Mouse (Mus musculus) neural tube, embryonic 12.5 days (tissue): ENCODE measurements at regions not wholly inside any gene's neighbourhood (a gene's known extent, or its start where the extent isn't known, plus 50 kb on each side); places are given as distances from the start of the nearest gene placed in this dataset.

Source experiments
- ATAC-seq: fragments of 200-750 bp; cut with Nextera tagmentation; 2 replicates; pipeline ENCODE4 v1.8.0; 2017; ENCODE audit warnings: low read depth, mild to moderate bottlenecking, moderate TSS enrichment, moderate library complexity; ENCODE audit not compliant: low FRiP score
- H3K27ac ChIP-seq: fragments of 300-500 bp; sonication (generic); 2 replicates; pipeline ENCODE4 v1.5.1; 2016
- H3K27me3 ChIP-seq: fragments of 300-500 bp; sonication (generic); replicated peaks from 2 replicates; pipeline ENCODE4 v1.6.1; 2016; ENCODE audit warnings: mild to moderate bottlenecking
- H3K36me3 ChIP-seq: fragments of 300-500 bp; sonication (generic); 2 replicates; pipeline ENCODE4 v1.6.1; 2016; ENCODE audit warnings: mild to moderate bottlenecking
- H3K4me1 ChIP-seq: fragments of 300-500 bp; sonication (generic); 2 replicates; pipeline ENCODE4 v1.6.1; 2016
- H3K4me2 ChIP-seq: fragments of 300-500 bp; sonication (generic); replicated peaks from 2 replicates; pipeline ENCODE4 v1.6.1; 2016; ENCODE audit warnings: mild to moderate bottlenecking
- H3K4me3 ChIP-seq: fragments of 300-500 bp; sonication (generic); 2 replicates; pipeline ENCODE4 v1.5.1; 2016
- H3K9ac ChIP-seq: fragments of 300-500 bp; sonication (generic); 2 replicates; pipeline ENCODE4 v1.6.1; 2016; ENCODE audit warnings: mild to moderate bottlenecking
- H3K9me3 ChIP-seq: fragments of 300-500 bp; sonication (generic); 2 replicates; pipeline ENCODE4 v1.6.1; 2016; ENCODE audit warnings: mild to moderate bottlenecking
- WGBS: fragments of 180-500 bp; shearing (Covaris S2); methylation state at CpG from one replicate; pipeline ENCODE4 v1.1.7; 2016; 5-methylcytosine and 5-hydroxymethylcytosine counted together

DNA sequence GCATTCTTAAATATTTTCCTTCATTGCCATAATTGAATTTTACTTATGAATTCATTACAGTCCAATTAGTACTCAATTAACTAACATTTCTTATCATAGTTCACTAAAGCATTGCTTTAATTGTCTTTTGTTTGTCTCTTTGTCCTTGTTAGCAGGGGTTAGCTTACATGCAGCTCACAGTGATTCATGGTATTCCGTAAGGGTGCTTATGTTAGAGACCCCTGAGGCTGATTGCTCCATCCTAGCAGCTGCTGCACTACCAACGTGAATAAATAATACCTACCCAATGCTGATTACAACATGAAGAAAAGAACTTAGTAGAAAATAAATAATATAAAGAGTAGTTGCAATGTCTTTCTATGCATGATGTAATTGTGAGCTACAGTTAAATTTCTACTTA, 791.4 kb downstream of the Epha7 start:
- Histone ChIP-seq H3K4me2 (no peak overlapping the region), H3K4me1 (no peaks in the 10 kb centered on the region), H3K9me3 (no peaks in the 10 kb centered on the region), H3K9ac (no peak overlapping the region), H3K27ac (no peak overlapping the region), H3K4me3 (no peak overlapping the region), H3K36me3 (no peaks in the 10 kb centered on the region), H3K27me3 (no peaks in the 10 kb centered on the region)
- ATAC-seq = 0 out of 2 replicates have a peak, but pooled peaks have one; percentile 48
- WGBS = 53% methylated on average over 2 of the region's 2 CpGs

- Histone ChIP-seq H3K27ac (no peak overlapping the region), H3K9ac (no peak overlapping the region), H3K4me2 (no peak overlapping the region), H3K36me3 (no peaks in the 10 kb centered on the region), H3K4me3 (no peak overlapping the region), H3K4me1 (no peaks in the 10 kb centered on the region), H3K9me3 (no peaks in the 10 kb centered on the region), H3K27me3 (no peaks in the 10 kb centered on the region)
- ATAC-seq = no peak
- WGBS = 89% methylated on average over 3 of the region's 3 CpGs
Observed at GRCm38 (mm10) chr4:29617910-29618309, 805.0 kb downstream of the Epha7 start.

DNA sequence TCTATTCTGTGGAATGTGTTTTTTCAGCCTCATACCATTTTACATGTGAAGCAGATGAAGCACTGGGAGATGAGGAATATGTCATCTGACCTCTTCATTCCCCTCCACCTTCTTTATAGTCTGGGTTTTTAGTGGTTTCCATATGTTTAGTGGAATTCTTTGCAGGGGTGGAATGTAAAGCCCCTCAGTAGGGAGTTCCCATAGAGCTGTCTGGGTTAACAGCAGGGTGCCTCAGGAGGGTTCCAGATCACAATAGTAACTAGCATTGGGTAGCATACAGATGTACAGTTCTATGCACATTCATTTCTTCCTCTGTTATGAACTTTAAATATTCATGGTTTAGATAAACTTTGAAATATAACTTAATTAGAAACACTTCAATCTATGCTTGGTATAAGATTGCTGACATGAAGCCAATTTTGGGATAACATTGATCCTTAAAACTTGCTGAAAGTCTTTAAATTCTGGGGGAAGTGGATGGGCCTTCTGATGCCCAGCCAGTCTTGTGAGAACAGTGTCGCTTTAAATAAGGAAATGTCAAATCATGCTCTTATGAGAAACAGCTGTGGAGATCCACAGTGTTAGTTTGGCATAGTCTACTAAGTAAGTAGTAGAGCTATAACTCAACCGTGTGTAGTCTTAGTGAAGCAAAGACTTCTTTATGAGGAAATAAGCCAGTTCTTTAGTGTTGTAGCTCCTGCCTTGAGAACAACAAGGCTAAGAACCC, 832.1 kb downstream of the Epha7 start:
- 69% methylated on average over 2 of the region's 2 CpGs for WGBS
- Histone ChIP-seq H3K9me3 (no peaks in the 10 kb centered on the region), H3K36me3 (no peaks in the 10 kb centered on the region), H3K27me3 (no peaks in the 10 kb centered on the region), H3K9ac (no peak overlapping the region), H3K4me3 (no peak overlapping the region), H3K4me2 (no peak overlapping the region), H3K4me1 (no peaks in the 10 kb centered on the region), H3K27ac (no peak overlapping the region)
- ATAC-seq = no peak

GRCm38 (mm10) chr4:29653951-29654350, 841.0 kb downstream of the Epha7 start:
- no peaks in the 10 kb centered on the region for H3K9me3 ChIP-seq
- 72% methylated on average over 2 of the region's 2 CpGs for WGBS
- no peaks in the 10 kb centered on the region for H3K27me3 ChIP-seq
- H3K4me3 ChIP-seq = no peak overlapping the region
- no peaks in the 10 kb centered on the region for H3K36me3 ChIP-seq
- H3K9ac ChIP-seq = no peak overlapping the region
- H3K4me2 ChIP-seq = no peak overlapping the region
- H3K27ac ChIP-seq = no peak overlapping the region
- no peak for ATAC-seq
- H3K4me1 ChIP-seq = no peaks in the 10 kb centered on the region

DNA sequence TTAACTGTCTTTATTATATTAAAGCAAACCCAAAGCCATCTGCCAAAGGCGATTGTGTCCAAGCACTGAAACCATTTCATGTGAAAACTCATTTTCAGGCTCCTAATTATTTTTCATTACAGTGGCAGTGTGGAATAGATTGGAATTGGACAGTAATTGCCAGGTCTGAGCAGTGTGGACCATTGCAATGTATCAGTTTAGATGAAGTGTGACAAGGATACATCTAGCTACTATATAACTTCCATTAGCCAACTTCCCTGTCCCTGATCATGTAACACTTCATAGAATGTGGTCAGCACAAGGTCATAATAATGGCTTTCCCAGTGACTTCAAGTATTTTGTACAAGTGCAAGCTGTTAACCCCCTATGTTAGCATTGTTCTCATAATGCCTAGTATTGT, 842.7 kb downstream of the Epha7 start:
- Histone ChIP-seq H3K36me3 (no peaks in the 10 kb centered on the region), H3K4me3 (no peak overlapping the region), H3K9ac (no peak overlapping the region), H3K27ac (no peak overlapping the region), H3K9me3 (no peaks in the 10 kb centered on the region), H3K4me2 (no peak overlapping the region), H3K27me3 (no peaks in the 10 kb centered on the region), H3K4me1 (no peaks in the 10 kb centered on the region)
- 67% methylated on average over 1 of the region's 1 CpGs for WGBS
- no peak for ATAC-seq

DNA sequence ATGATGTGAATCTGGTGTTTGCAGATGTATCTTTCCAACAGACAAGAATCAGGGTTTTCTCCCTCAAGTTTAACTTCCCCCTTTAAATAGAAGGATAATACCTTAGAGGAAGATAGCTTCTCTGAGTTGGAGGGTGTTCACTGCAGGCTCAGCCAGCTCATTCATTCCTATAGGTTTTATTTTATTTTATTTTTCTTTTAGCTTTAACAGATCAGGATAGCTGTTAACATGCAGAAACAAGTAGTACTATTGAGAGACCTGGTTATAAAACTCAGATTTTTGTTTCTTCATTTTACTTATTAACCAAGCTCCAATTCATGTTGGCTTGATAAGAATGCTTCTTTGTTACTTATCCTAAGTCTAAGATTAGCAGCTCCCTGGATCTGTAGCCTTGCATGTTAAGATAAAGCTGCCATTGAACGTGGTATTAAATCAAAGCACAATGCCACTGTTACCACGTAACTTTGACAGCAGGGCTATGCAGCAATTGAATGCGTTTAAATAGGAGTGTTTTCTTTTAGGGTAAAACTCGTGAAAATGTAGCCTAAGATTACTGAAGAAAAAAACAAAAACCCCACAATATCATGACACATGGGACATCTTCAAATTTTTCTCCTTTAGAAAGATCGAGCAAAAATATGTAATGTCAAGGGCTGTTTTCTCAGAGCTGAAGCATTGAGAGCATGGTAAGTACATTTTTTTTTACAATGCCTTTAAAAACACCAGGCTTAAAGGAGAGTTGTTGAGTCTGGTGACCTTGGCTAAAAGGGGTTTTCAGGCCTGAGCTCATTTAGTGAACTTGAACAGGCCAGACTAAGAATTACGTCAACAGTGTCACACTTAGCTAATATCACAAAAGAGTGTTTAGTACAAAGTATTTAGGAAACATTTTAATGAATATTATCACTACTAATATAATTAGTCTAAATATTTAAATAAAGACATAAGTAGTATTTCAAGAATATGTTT, 848.5 kb downstream of the Epha7 start:
- H3K27me3 ChIP-seq = no peaks in the 10 kb centered on the region
- no peak overlapping the region for H3K27ac ChIP-seq
- H3K4me3 ChIP-seq = no peak overlapping the region
- H3K9me3 ChIP-seq = no peaks in the 10 kb centered on the region
- 40% methylated on average over 6 of the region's 6 CpGs for WGBS
- H3K4me2 ChIP-seq = no peak overlapping the region
- no peaks in the 10 kb centered on the region for H3K4me1 ChIP-seq
- no peak for ATAC-seq
- no peaks in the 10 kb centered on the region for H3K36me3 ChIP-seq
- no peak overlapping the region for H3K9ac ChIP-seq

GRCm38 (mm10) chr4:29665561-29665960, 852.6 kb downstream of the Epha7 start:
- H3K36me3 ChIP-seq = no peaks in the 10 kb centered on the region
- no peaks in the 10 kb centered on the region for H3K4me1 ChIP-seq
- H3K9me3 ChIP-seq = no peaks in the 10 kb centered on the region
- H3K4me3 ChIP-seq = no peak overlapping the region
- no peaks in the 10 kb centered on the region for H3K27me3 ChIP-seq
- 87% methylated on average over 8 of the region's 8 CpGs for WGBS
- no peak overlapping the region for H3K27ac ChIP-seq
- ATAC-seq = no peak
- no peak overlapping the region for H3K4me2 ChIP-seq
- no peak overlapping the region for H3K9ac ChIP-seq

DNA sequence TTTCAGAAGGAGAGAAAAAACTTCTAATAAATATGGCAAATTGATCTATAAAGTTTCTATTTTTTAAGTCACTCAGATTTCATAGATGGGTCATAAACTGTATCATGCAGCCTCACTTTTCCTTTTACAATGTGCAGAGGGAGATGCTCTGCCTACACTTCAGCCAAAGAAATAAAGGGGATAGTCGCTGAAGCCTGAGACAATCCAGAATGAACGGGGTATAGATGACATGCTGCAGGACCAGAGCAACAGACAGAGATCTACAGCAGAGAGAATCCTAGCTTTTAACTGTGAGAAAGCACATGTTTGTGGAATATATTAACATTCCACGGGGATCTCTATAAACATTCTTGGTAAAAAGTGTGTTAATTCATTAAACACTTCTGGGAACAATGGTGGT, 881.2 kb downstream of the Epha7 start:
- no peaks in the 10 kb centered on the region for H3K9me3 ChIP-seq
- no peak overlapping the region for H3K4me2 ChIP-seq
- H3K9ac ChIP-seq = no peak overlapping the region
- H3K4me1 ChIP-seq = no peaks in the 10 kb centered on the region
- H3K4me3 ChIP-seq = no peak overlapping the region
- 57% methylated on average over 3 of the region's 3 CpGs for WGBS
- H3K36me3 ChIP-seq = no peaks in the 10 kb centered on the region
- no peak overlapping the region for H3K27ac ChIP-seq
- no peak for ATAC-seq
- no peaks in the 10 kb centered on the region for H3K27me3 ChIP-seq

- Histone ChIP-seq H3K36me3 (no peaks in the 10 kb centered on the region), H3K4me1 (no peaks in the 10 kb centered on the region), H3K4me3 (no peak overlapping the region), H3K27ac (no peak overlapping the region), H3K27me3 (no peaks in the 10 kb centered on the region), H3K4me2 (no peak overlapping the region), H3K9me3 (no peaks in the 10 kb centered on the region), H3K9ac (no peak overlapping the region)
- no peak for ATAC-seq
- WGBS = 69% methylated on average over 3 of the region's 3 CpGs
Observed at GRCm38 (mm10) chr4:29732513-29732912, 919.6 kb downstream of the Epha7 start.

DNA sequence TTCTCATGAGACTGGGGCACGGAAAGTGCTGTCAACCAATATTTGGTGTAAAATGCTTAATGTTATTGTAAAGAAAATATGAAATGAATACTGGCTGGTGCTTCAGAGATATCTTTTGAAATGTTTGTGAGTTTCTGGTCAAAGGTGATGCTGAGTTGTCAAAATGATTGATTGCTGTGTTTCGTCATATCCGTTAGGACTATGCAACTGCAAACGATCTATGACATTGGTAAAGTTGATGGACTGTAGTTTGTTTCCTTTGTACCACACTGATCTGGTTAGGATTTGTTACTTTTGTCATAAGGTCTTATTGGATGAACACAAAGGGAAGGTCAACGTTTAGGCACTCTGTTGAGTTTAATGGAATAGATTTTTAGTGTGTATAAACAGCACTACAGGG, 929.1 kb downstream of the Epha7 start:
- H3K4me3 ChIP-seq = no peak overlapping the region
- no peak overlapping the region for H3K4me2 ChIP-seq
- H3K9ac ChIP-seq = no peak overlapping the region
- H3K9me3 ChIP-seq = no peaks in the 10 kb centered on the region
- no peak for ATAC-seq
- H3K36me3 ChIP-seq = no peaks in the 10 kb centered on the region
- H3K27ac ChIP-seq = no peak overlapping the region
- H3K4me1 ChIP-seq = no peaks in the 10 kb centered on the region
- WGBS = 78% methylated on average over 5 of the region's 5 CpGs
- no peaks in the 10 kb centered on the region for H3K27me3 ChIP-seq

DNA sequence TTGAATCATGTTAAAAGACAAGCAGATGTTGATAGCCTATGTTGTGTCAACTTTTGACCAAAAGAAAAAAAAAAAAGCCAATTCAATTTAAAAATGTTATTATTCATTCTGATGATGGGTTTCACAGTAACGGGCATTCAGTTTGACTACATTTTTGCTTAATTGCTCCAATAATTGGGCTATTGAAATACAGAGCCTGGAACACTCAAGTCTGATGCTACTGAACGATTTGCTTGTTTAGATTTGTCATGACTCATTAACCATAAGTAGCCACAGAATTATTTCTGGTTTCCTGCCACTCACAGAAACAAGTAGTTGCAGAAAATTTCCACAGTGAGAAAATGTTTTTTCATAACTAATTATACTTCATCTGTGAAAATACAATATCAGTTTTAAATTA, 929.8 kb downstream of the Epha7 start:
- H3K27me3 ChIP-seq = no peaks in the 10 kb centered on the region
- H3K9ac ChIP-seq = no peak overlapping the region
- no peak overlapping the region for H3K27ac ChIP-seq
- no peaks in the 10 kb centered on the region for H3K36me3 ChIP-seq
- no peak overlapping the region for H3K4me3 ChIP-seq
- WGBS = 50% methylated on average over 2 of the region's 2 CpGs
- no peak overlapping the region for H3K4me2 ChIP-seq
- H3K4me1 ChIP-seq = no peaks in the 10 kb centered on the region
- no peaks in the 10 kb centered on the region for H3K9me3 ChIP-seq
- no peak for ATAC-seq
